Mouse (Mus musculus) ES-Bruce4 (cell line): ENCODE measurements around the gene Pibf1. TPM values are rescaled to one million over a fixed set of nuclear protein-coding genes. Genes with fewer than 3 reads are reported as not detected.

Experiments
- H3K27ac ChIP-seq: 2 replicates; pipeline ENCODE4 v1.5.1; 2012; ENCODE audit warnings: low read length, inconsistent platforms; ENCODE audit not compliant: insufficient read depth
- H3K27me3 ChIP-seq: 2 replicates; pipeline ENCODE4 v1.6.1; 2012; ENCODE audit warnings: mild to moderate bottlenecking, low read length, inconsistent platforms; ENCODE audit not compliant: control insufficient read depth, poor library complexity, insufficient read depth, severe bottlenecking
- H3K36me3 ChIP-seq: 2 replicates; pipeline ENCODE4 v1.6.1; 2012; ENCODE audit warnings: inconsistent platforms, mild to moderate bottlenecking, low read length, moderate library complexity; ENCODE audit not compliant: control insufficient read depth, poor library complexity, insufficient read depth, severe bottlenecking
- H3K4me1 ChIP-seq: one replicate; pipeline ENCODE4 v1.8.1; 2011; ENCODE audit warnings: low read length; ENCODE audit not compliant: control insufficient read depth, insufficient read depth
- H3K4me3 ChIP-seq: 2 replicates; pipeline ENCODE4 v1.5.1; 2011; ENCODE audit warnings: low read depth, mild to moderate bottlenecking, low read length
- H3K9ac ChIP-seq: 2 replicates; pipeline ENCODE4 v1.6.1; 2012; ENCODE audit warnings: low read depth, mild to moderate bottlenecking, inconsistent platforms; ENCODE audit not compliant: poor library complexity, severe bottlenecking
- H3K9me3 ChIP-seq: replicated peaks from 2 replicates; pipeline ENCODE4 v1.6.1; 2012; ENCODE audit warnings: mild to moderate bottlenecking, low read length, inconsistent platforms; ENCODE audit not compliant: control insufficient read depth, poor library complexity, insufficient read depth, severe bottlenecking
- CTCF ChIP-seq: IDR thresholded peaks from one replicate; pipeline ENCODE4 v1.8.1; 2011; ENCODE audit warnings: low read depth, low read length
- EP300 ChIP-seq: IDR thresholded peaks from 2 replicates; pipeline ENCODE4 v1.6.1; 2011; ENCODE audit warnings: low read depth, low read length; ENCODE audit not compliant: insufficient read depth
- POLR2A ChIP-seq: IDR thresholded peaks from one replicate; pipeline ENCODE4 v1.8.1; 2011; ENCODE audit warnings: low read length; ENCODE audit not compliant: insufficient read depth
- polyA plus RNA-seq: library from polyadenylated mRNA; stranded (reverse); fragments of >200 nt; gene quantifications from 2 replicates; pipeline ENCODE4 v1.2.4, GENCODE M21; 2011; ENCODE audit warnings: low read depth; ENCODE audit not compliant: missing spikeins, insufficient read depth, insufficient read length

Gene Pibf1
- polyA plus RNA-seq, 1 experiment: 26.7 TPM

GRCm38 (mm10) chr14:99099967-99100587, 853 bp downstream of the Pibf1 start:
- Histone ChIP-seq H3K4me3 (peak overlapping the region; percentile 88), H3K9me3 (no peaks in the 10 kb centered on the region), H3K27ac (no peak overlapping the region), H3K4me1 (no peaks in the 10 kb centered on the region), H3K36me3 (peaks cover 28% of the 10 kb centered on the region), H3K27me3 (no peaks in the 10 kb centered on the region), H3K9ac (peak overlapping the region; percentile 53)
- TF ChIP-seq EP300 (no peak), POLR2A (no peak), CTCF (no peak)

- Histone ChIP-seq H3K4me1 (no peaks in the 10 kb centered on the region), H3K36me3 (peaks cover 7% of the 10 kb centered on the region), H3K9me3 (no peaks in the 10 kb centered on the region), H3K27me3 (no peaks in the 10 kb centered on the region), H3K4me3 (no peak overlapping the region), H3K9ac (no peak overlapping the region), H3K27ac (no peak overlapping the region)
- TF ChIP-seq EP300 (no peak), POLR2A (no peak), CTCF (no peak)
Observed at GRCm38 (mm10) chr14:99103050-99103449, 3.8 kb downstream of the Pibf1 start.

- TF ChIP-seq CTCF (no peak), EP300 (no peak), POLR2A (no peak)
- Histone ChIP-seq H3K36me3 (peaks cover 8% of the 10 kb centered on the region), H3K9ac (no peak overlapping the region), H3K27ac (no peak overlapping the region), H3K27me3 (no peaks in the 10 kb centered on the region), H3K9me3 (no peaks in the 10 kb centered on the region), H3K4me1 (no peaks in the 10 kb centered on the region), H3K4me3 (no peak overlapping the region)
Observed at GRCm38 (mm10) chr14:99104542-99105123, 5.4 kb downstream of the Pibf1 start.

GRCm38 (mm10) chr14:99106671-99107070, 7.4 kb downstream of the Pibf1 start:
- TF ChIP-seq CTCF (no peak), EP300 (no peak), POLR2A (no peak)
- no peaks in the 10 kb centered on the region for H3K27me3 ChIP-seq
- H3K9ac ChIP-seq: no peak overlapping the region
- H3K9me3 ChIP-seq: no peaks in the 10 kb centered on the region
- H3K4me3 ChIP-seq: no peak overlapping the region
- H3K27ac ChIP-seq: no peak overlapping the region
- H3K4me1 ChIP-seq: no peaks in the 10 kb centered on the region
- H3K36me3 ChIP-seq: peaks cover 13% of the 10 kb centered on the region

GRCm38 (mm10) chr14:99107631-99108187, 8.5 kb downstream of the Pibf1 start:
- no peaks in the 10 kb centered on the region for H3K4me1 ChIP-seq
- H3K9ac ChIP-seq: no peak overlapping the region
- H3K9me3 ChIP-seq: no peaks in the 10 kb centered on the region
- no peaks in the 10 kb centered on the region for H3K27me3 ChIP-seq
- TF ChIP-seq EP300 (peak; percentile 91), CTCF (no peak), POLR2A (no peak)
- no peak overlapping the region for H3K27ac ChIP-seq
- H3K4me3 ChIP-seq: no peak overlapping the region
- peaks cover 13% of the 10 kb centered on the region for H3K36me3 ChIP-seq

GRCm38 (mm10) chr14:99108762-99109161, 9.5 kb downstream of the Pibf1 start:
- TF ChIP-seq EP300: no peak
- H3K36me3 ChIP-seq: peaks cover 16% of the 10 kb centered on the region
- no peaks in the 10 kb centered on the region for H3K4me1 ChIP-seq
- H3K9ac ChIP-seq: no peak overlapping the region
- H3K27ac ChIP-seq: no peak overlapping the region
- H3K27me3 ChIP-seq: no peaks in the 10 kb centered on the region
- H3K4me3 ChIP-seq: no peak overlapping the region
- H3K9me3 ChIP-seq: no peaks in the 10 kb centered on the region
